Mouse (Mus musculus): ENCODE measurements around the gene Efna5.

DNA sequence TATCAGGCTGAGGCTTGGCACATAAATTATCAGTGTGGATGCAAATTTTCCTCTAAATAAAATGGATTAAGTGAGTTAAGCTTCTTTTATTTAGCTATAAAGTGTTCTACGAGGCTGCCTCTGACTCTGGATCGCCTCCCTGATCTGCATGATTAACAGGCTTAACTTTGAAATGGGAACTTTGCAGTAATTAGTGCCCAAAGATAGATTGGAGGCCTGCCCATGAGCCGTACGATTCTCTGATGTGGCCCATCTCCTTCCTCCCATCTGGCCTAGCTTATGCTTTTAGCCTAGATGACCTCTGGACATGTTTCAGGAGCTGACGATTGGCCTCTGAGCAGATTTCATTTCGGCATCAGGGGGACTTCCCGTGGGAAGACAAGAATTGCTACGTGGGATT, 273.0 kb downstream of the Efna5 start:
- TF ChIP-seq POLR2A (IDR thresholded peaks at IDR 0.05; ENCODE audit: borderline replicate concordance, extremely low read depth, insufficient read depth, insufficient read length, poor library complexity, severe bottlenecking) (no peak), CTCF (IDR thresholded peaks at IDR 0.05; ENCODE audit: borderline replicate concordance, extremely low read depth, insufficient read depth, insufficient read length) (no peak)

All from brain, embryonic 14.5 days (tissue).